Comparison of ENCODE assay signal across 13 mouse cellular contexts in the genomic region with DNA sequence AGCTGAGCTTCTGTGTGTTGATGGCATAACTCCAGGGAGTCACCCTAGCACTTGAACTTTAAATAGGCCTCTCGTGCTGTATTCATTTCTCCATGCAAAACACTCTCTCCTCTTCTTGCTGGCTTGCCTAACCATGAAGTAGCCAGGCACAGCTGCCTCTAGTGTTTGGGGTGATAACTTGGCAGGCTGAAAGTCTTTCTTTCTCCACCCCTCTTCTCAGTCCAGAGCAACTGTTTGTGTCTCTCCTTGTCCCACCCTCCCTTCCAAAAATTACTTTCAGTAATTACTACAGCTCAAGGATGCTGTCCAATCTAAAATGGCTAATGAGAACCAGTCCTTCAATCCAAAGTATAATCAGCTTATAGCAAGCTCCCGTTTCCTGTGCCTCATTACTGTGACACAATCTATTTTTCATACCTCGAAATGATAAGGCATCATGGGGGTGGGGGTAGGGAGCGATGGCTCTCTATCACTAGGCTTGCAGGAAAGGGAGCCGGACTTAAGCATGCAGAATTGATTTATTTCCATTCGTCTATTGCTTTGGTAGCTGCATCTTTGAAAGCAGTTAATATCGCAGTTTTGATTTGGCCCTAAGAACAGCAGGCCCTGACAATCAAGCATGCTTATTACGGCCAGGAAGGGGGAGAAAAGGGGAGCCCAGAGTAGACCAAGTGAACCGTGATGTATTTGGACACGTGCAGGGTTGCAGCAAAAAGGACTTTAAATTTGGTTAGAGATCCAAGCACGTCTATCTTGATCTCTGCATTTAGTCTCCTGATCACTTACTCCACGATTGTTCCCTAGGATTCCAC.
DNase-seq lines count a peak whose midpoint lies in the region; ATAC-seq and TF ChIP-seq lines count a peak whose summit lies in the region.
"Had no signal": no experiment of that assay in that cellular context is flagged by ENCODE, and none has a peak within 500 bp of the region (broad histone marks: within the 10 kb centered on the region; RNA-seq: fewer than 3 reads in every experiment).

No protein-coding gene starts in this region.

- H3K36me3 ChIP-seq in heart, embryonic 11.5 days (ENCODE audit: control insufficient read depth, insufficient read depth, low read length): no peaks in the 10 kb centered on the region
- no peaks in the 10 kb centered on the region for H3K36me3 ChIP-seq in forebrain, embryonic 15.5 days
- no peaks in the 10 kb centered on the region for H3K36me3 ChIP-seq in hindbrain, postnatal 0 days (ENCODE audit: insufficient read depth, low read length)
- H3K36me3 ChIP-seq: kidney, embryonic 15.5 days; liver, embryonic 13.5 days had no signal

- peak; percentile 4 for DNase-seq in heart, adult 8-10 months (ENCODE audit: low spot score)
- DNase-seq in brain, embryonic 14.5 days (ENCODE audit: low read depth): peak; percentile 94
- peak; percentile 23 for DNase-seq in hindbrain, postnatal 0 days (ENCODE audit: low spot score)
- DNase-seq in cerebellum, postnatal 25 days: no peak
- DNase-seq in frontal cortex, postnatal 25 days (ENCODE audit: low spot score in 2 of 2): no peak
- no peak for DNase-seq in left cerebral cortex, adult 11 months (ENCODE audit: low spot score)
- DNase-seq: gastrocnemius, postnatal 10 days; layer of hippocampus, postnatal 36 days; liver, embryonic 13.5 days had no signal

- H3K27me3 ChIP-seq in heart, embryonic 11.5 days (ENCODE audit: control insufficient read depth, insufficient read depth, low read length): no peaks in the 10 kb centered on the region
- no peaks in the 10 kb centered on the region for H3K27me3 ChIP-seq in forebrain, embryonic 15.5 days
- H3K27me3 ChIP-seq in hindbrain, postnatal 0 days (ENCODE audit: insufficient read depth, low read length): no peaks in the 10 kb centered on the region
- H3K27me3 ChIP-seq: kidney, embryonic 15.5 days; liver, embryonic 13.5 days; megakaryocyte, embryonic 14.5 days had no signal

- H3K9ac ChIP-seq in heart, embryonic 11.5 days (ENCODE audit: low read depth, low read length): no peak overlapping the region
- no peak overlapping the region for H3K9ac ChIP-seq in forebrain, embryonic 15.5 days (replicated peaks)
- H3K9ac ChIP-seq in hindbrain, postnatal 0 days (replicated peaks; ENCODE audit: low read length): no peak overlapping the region
- H3K9ac ChIP-seq: kidney, embryonic 15.5 days; liver, embryonic 13.5 days had no signal

- no peaks in the 10 kb centered on the region for H3K4me1 ChIP-seq in heart, embryonic 11.5 days (ENCODE audit: control insufficient read depth, insufficient read depth, low read length)
- H3K4me1 ChIP-seq in forebrain, embryonic 15.5 days: peaks cover 31% of the 10 kb centered on the region
- H3K4me1 ChIP-seq in hindbrain, postnatal 0 days (ENCODE audit: insufficient read depth, low read length): peaks cover 10% of the 10 kb centered on the region; the same call in 1 of the 2 replicates
- H3K4me1 ChIP-seq: liver, embryonic 13.5 days; megakaryocyte, embryonic 14.5 days had no signal

- H3K4me2 ChIP-seq in heart, embryonic 11.5 days: no peak overlapping the region
- peak overlapping the region; percentile 30 for H3K4me2 ChIP-seq in forebrain, embryonic 15.5 days (replicated peaks)
- peak overlapping the region; percentile 5; the same call in 1 of the 2 replicates for H3K4me2 ChIP-seq in hindbrain, postnatal 0 days (ENCODE audit: low read depth, low read length)
- H3K4me2 ChIP-seq: liver, embryonic 13.5 days had no signal

- TF ChIP-seq POLR2A in brain, embryonic 14.5 days (IDR thresholded peaks at IDR 0.05; ENCODE audit: borderline replicate concordance, extremely low read depth, insufficient read depth, insufficient read length, poor library complexity, severe bottlenecking): no peak

- H3K4me3 ChIP-seq in heart, embryonic 11.5 days (ENCODE audit: low read depth, low read length): no peak overlapping the region
- H3K4me3 ChIP-seq in forebrain, embryonic 15.5 days: no peak overlapping the region
- no peak overlapping the region for H3K4me3 ChIP-seq in hindbrain, postnatal 0 days (ENCODE audit: low read length)
- H3K4me3 ChIP-seq: kidney, embryonic 15.5 days; liver, embryonic 13.5 days; megakaryocyte, embryonic 14.5 days had no signal

- 55% methylated on average over 12 of the region's 12 CpGs for WGBS in heart, embryonic 11.5 days (ENCODE audit: insufficient replicate concordance)
- 6% methylated on average over 12 of the region's 12 CpGs for WGBS in forebrain, embryonic 15.5 days
- WGBS in hindbrain, postnatal 0 days: 25% methylated on average over 12 of the region's 12 CpGs

- H3K27ac ChIP-seq in heart, embryonic 11.5 days (ENCODE audit: low read depth, low read length): no peak overlapping the region
- peak overlapping the region; percentile 86 for H3K27ac ChIP-seq in forebrain, embryonic 15.5 days (replicated peaks)
- H3K27ac ChIP-seq in hindbrain, postnatal 0 days: no peak overlapping the region
- H3K27ac ChIP-seq: kidney, embryonic 15.5 days; liver, embryonic 13.5 days had no signal

- no peak for ATAC-seq in heart, embryonic 11.5 days (replicated peaks; ENCODE audit: insufficient number of reproducible peaks, low FRiP score, low TSS enrichment)
- peak; percentile 73 for ATAC-seq in forebrain, embryonic 15.5 days (replicated peaks)
- ATAC-seq in hindbrain, postnatal 0 days: no peak

- peak; percentile 30; the same call in 1 of the 2 replicates for TF ChIP-seq CTCF in brain, embryonic 14.5 days (IDR thresholded peaks at IDR 0.05; ENCODE audit: borderline replicate concordance, extremely low read depth, insufficient read depth, insufficient read length)
- TF ChIP-seq CTCF in hindbrain, postnatal 0 days (IDR thresholded peaks at IDR 0.05; ENCODE audit: low read depth): no peak; the same call in 1 of the 2 replicates

- no peaks in the 10 kb centered on the region for H3K9me3 ChIP-seq in heart, embryonic 11.5 days (replicated peaks; ENCODE audit: control insufficient read depth, low read length)
- H3K9me3 ChIP-seq in forebrain, embryonic 15.5 days: no peaks in the 10 kb centered on the region
- no peaks in the 10 kb centered on the region for H3K9me3 ChIP-seq in hindbrain, postnatal 0 days (ENCODE audit: low read length)
- H3K9me3 ChIP-seq: kidney, embryonic 15.5 days; liver, embryonic 13.5 days had no signal

Comparison
In these comparisons a context has a peak if more than half of its experiments do, and no peak if none do; other contexts are left out.
1. DNase-seq: peak in heart, adult 8-10 months (single experiment), brain, embryonic 14.5 days (single experiment) and hindbrain, postnatal 0 days (single experiment); none in cerebellum, postnatal 25 days (0 of 2), frontal cortex, postnatal 25 days (0 of 2) and left cerebral cortex, adult 11 months (single experiment).